Comparison of ENCODE assay signal across 10 mouse cellular contexts in the genomic region with DNA sequence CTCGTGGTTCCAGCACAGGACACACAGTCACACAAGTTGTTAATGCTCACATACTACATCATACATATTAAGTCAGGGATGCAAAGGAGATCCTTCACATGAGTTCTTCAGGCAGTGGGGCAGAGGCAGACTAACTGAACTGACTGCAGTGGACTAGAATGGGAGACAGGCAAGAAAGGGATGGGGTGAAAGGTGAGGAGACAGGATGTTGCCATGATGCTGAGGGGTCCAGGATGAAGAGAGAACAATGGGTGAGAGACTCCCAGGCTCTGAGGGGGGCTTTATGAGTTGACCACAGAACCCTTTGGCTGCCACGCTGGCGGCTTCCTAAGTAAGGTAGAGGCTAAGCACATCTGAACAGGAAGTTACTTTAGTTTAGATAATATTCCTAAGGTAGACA. TPM values are rescaled to one million over a fixed set of nuclear protein-coding genes. Genes with fewer than 3 reads are reported as not detected.
A peak's percentile ranks its signal among the peaks of the same experiment; 100 is the strongest.
DNase-seq lines count a peak whose midpoint lies in the region; ATAC-seq and TF ChIP-seq lines count a peak whose summit lies in the region.
"Had no signal": no experiment of that assay in that cellular context is flagged by ENCODE, and none has a peak within 500 bp of the region (broad histone marks: within the 10 kb centered on the region; RNA-seq: fewer than 3 reads in every experiment).

No protein-coding gene starts in this region.

- H3K4me2 ChIP-seq in midbrain, embryonic 16.5 days (ENCODE audit: low read length), result no peak overlapping the region; the same call in 1 of the 2 replicates
- H3K4me2 ChIP-seq in limb, embryonic 13.5 days (replicated peaks), result peak overlapping the region; percentile 85
- H3K4me2 ChIP-seq in stomach, postnatal 0 days (replicated peaks; ENCODE audit: low read depth), result no peak overlapping the region

- DNase-seq in heart, adult 11 months, result peak; percentile 90
- DNase-seq in heart, adult 9 months (ENCODE audit: low spot score in 2 of 2), result no peak
- DNase-seq in midbrain, embryonic 10.5 days (ENCODE audit: low spot score), result no peak
- peak; percentile 11 for DNase-seq in stomach, postnatal 0 days (ENCODE audit: low spot score)
- no peak for DNase-seq in kidney, postnatal 25 days
- no peak for DNase-seq in left cerebral cortex, adult 8-10 months (ENCODE audit: low spot score in 2 of 2)
- DNase-seq: cerebellum, adult 9-11 months had no signal

- peak overlapping the region; percentile 72; the same call in 1 of the 2 replicates for H3K4me3 ChIP-seq in midbrain, embryonic 10.5 days
- no peak overlapping the region; the same call in 1 of the 2 replicates for H3K4me3 ChIP-seq in midbrain, embryonic 16.5 days (ENCODE audit: low read depth, low read length)
- H3K4me3 ChIP-seq in limb, embryonic 13.5 days, result peak overlapping the region; percentile 74
- H3K4me3 ChIP-seq in stomach, postnatal 0 days (ENCODE audit: low read depth, low read length), result no peak overlapping the region

- peaks cover 36% of the 10 kb centered on the region for H3K4me1 ChIP-seq in midbrain, embryonic 10.5 days
- peaks cover 18% of the 10 kb centered on the region for H3K4me1 ChIP-seq in midbrain, embryonic 16.5 days (ENCODE audit: control insufficient read depth, insufficient read depth, low read length)
- H3K4me1 ChIP-seq in limb, embryonic 13.5 days, result peaks cover 26% of the 10 kb centered on the region
- H3K4me1 ChIP-seq in stomach, postnatal 0 days (replicated peaks; ENCODE audit: control insufficient read depth, insufficient read depth), result peaks cover 2% of the 10 kb centered on the region; the same call in 1 of the 2 replicates

- 86% methylated on average over 3 of the region's 3 CpGs for whole genome bisulfite sequencing in midbrain, embryonic 10.5 days
- 86% methylated on average over 3 of the region's 3 CpGs for WGBS in midbrain, embryonic 16.5 days
- WGBS in limb, embryonic 13.5 days, result 91% methylated on average over 3 of the region's 3 CpGs
- 87% methylated on average over 3 of the region's 3 CpGs for WGBS in stomach, postnatal 0 days

- H3K36me3 ChIP-seq in midbrain, embryonic 10.5 days, result peaks cover 2% of the 10 kb centered on the region; the same call in 1 of the 2 replicates
- no peaks in the 10 kb centered on the region for H3K36me3 ChIP-seq in midbrain, embryonic 16.5 days (ENCODE audit: control insufficient read depth, insufficient read depth, low read length)
- H3K36me3 ChIP-seq in limb, embryonic 13.5 days, result peaks cover 21% of the 10 kb centered on the region
- H3K36me3 ChIP-seq in stomach, postnatal 0 days (ENCODE audit: control insufficient read depth, insufficient read depth, low read length), result no peaks in the 10 kb centered on the region

- H3K9me3 ChIP-seq in midbrain, embryonic 10.5 days (replicated peaks), result no peaks in the 10 kb centered on the region
- no peaks in the 10 kb centered on the region for H3K9me3 ChIP-seq in midbrain, embryonic 16.5 days (replicated peaks; ENCODE audit: control insufficient read depth, low read length, poor library complexity, severe bottlenecking)
- no peaks in the 10 kb centered on the region for H3K9me3 ChIP-seq in limb, embryonic 13.5 days
- H3K9me3 ChIP-seq in stomach, postnatal 0 days (ENCODE audit: control insufficient read depth, low read length), result no peaks in the 10 kb centered on the region

- TF ChIP-seq CTCF in stomach, postnatal 0 days (IDR thresholded peaks at IDR 0.05; ENCODE audit: low read depth), result no peak

- H3K27me3 ChIP-seq in midbrain, embryonic 10.5 days (ENCODE audit: low read depth, poor library complexity, severe bottlenecking), result peaks cover 25% of the 10 kb centered on the region
- H3K27me3 ChIP-seq in midbrain, embryonic 16.5 days (ENCODE audit: control insufficient read depth, insufficient read depth, low read depth, low read length), result no peaks in the 10 kb centered on the region
- H3K27me3 ChIP-seq in limb, embryonic 13.5 days, result 0 out of 2 replicates have a peak, but pooled peaks cover 13% of the 10 kb centered on the region
- no peaks in the 10 kb centered on the region for H3K27me3 ChIP-seq in stomach, postnatal 0 days (ENCODE audit: control insufficient read depth, insufficient read depth, low read length)

- H3K27ac ChIP-seq in midbrain, embryonic 10.5 days (replicated peaks), result no peak overlapping the region
- no peak overlapping the region for H3K27ac ChIP-seq in midbrain, embryonic 16.5 days (ENCODE audit: low read length)
- no peak overlapping the region for H3K27ac ChIP-seq in limb, embryonic 13.5 days
- H3K27ac ChIP-seq in stomach, postnatal 0 days (replicated peaks), result no peak overlapping the region

- no peak overlapping the region for H3K9ac ChIP-seq in midbrain, embryonic 16.5 days (ENCODE audit: low read depth, low read length)
- peak overlapping the region; percentile 80; the same call in 1 of the 2 replicates for H3K9ac ChIP-seq in limb, embryonic 13.5 days
- H3K9ac ChIP-seq in stomach, postnatal 0 days (ENCODE audit: low read length), result no peak overlapping the region

- TF ChIP-seq EP300 in stomach, postnatal 0 days (optimal IDR thresholded peaks at IDR 0.05), result no peak

- no peak for ATAC-seq in midbrain, embryonic 16.5 days
- no peak for ATAC-seq in limb, embryonic 13.5 days (ENCODE audit: low FRiP score, low read depth)
- ATAC-seq in stomach, postnatal 0 days (ENCODE audit: low FRiP score, low TSS enrichment), result no peak

RNA-seq across cellular contexts. Expression of gene Rgs19, which starts 0.8 kb away (rescaled TPM):
- polyA plus RNA-seq in midbrain, embryonic 10.5 days (2016; fragmentation: Nextera tagmentation; extraction: Ambion mirVana), result 74.5 and 81.1 TPM in 2 replicates
- 60.8 and 65.1 TPM in 2 replicates for polyA plus RNA-seq in midbrain, embryonic 16.5 days (2015; fragmentation: Nextera tagmentation; extraction: Ambion mirVana)
- 79.0 and 82.0 TPM in 2 replicates for polyA plus RNA-seq in limb, embryonic 13.5 days (2015; fragmentation: Nextera tagmentation; extraction: Ambion mirVana)
- polyA plus RNA-seq in stomach, postnatal 0 days (2015; fragmentation: Nextera tagmentation; extraction: Ambion mirVana), result 20.0 and 24.6 TPM in 2 replicates
- 10 to 100 TPM; 21.9 to 35.9 (median 26.8) TPM for total RNA-seq in left cerebral cortex, adult 8-10 months (2022)

RNA-seq across cellular contexts. Expression of gene Lkaaear1, which starts 3.7 kb away (rescaled TPM):
- polyA plus RNA-seq in midbrain, embryonic 10.5 days (2016; fragmentation: Nextera tagmentation; extraction: Ambion mirVana), result not detected in 2 replicates
- polyA plus RNA-seq in midbrain, embryonic 16.5 days (2015; fragmentation: Nextera tagmentation; extraction: Ambion mirVana), result not detected in 2 replicates
- polyA plus RNA-seq in limb, embryonic 13.5 days (2015; fragmentation: Nextera tagmentation; extraction: Ambion mirVana), result not detected in 2 replicates
- not detected in 2 replicates for polyA plus RNA-seq in stomach, postnatal 0 days (2015; fragmentation: Nextera tagmentation; extraction: Ambion mirVana)
- not detected for total RNA-seq in left cerebral cortex, adult 8-10 months (2022)
- total RNA-seq: layer of hippocampus, postnatal 25 days had no signal

RNA-seq across cellular contexts. Expression of gene Tcea2, which starts 14.5 kb away (rescaled TPM):
- 14.5 and 18.0 TPM in 2 replicates for polyA plus RNA-seq in midbrain, embryonic 10.5 days (2016; fragmentation: Nextera tagmentation; extraction: Ambion mirVana)
- 58.2 and 59.2 TPM in 2 replicates for polyA plus RNA-seq in midbrain, embryonic 16.5 days (2015; fragmentation: Nextera tagmentation; extraction: Ambion mirVana)
- polyA plus RNA-seq in limb, embryonic 13.5 days (2015; fragmentation: Nextera tagmentation; extraction: Ambion mirVana), result 33.3 and 34.3 TPM in 2 replicates
- polyA plus RNA-seq in stomach, postnatal 0 days (2015; fragmentation: Nextera tagmentation; extraction: Ambion mirVana), result 12.7 and 13.4 TPM in 2 replicates
- 10 to 100 TPM; 64.2 to 70.0 (median 65.5) TPM for total RNA-seq in left cerebral cortex, adult 8-10 months (2022)

RNA-seq across cellular contexts. Expression of gene Oprl1, which starts 20.2 kb away (rescaled TPM):
- 6.4 and 14.5 TPM in 2 replicates for polyA plus RNA-seq in midbrain, embryonic 10.5 days (2016; fragmentation: Nextera tagmentation; extraction: Ambion mirVana)
- 103 and 111 TPM in 2 replicates for polyA plus RNA-seq in midbrain, embryonic 16.5 days (2015; fragmentation: Nextera tagmentation; extraction: Ambion mirVana)
- 1.2 and 1.4 TPM in 2 replicates for polyA plus RNA-seq in limb, embryonic 13.5 days (2015; fragmentation: Nextera tagmentation; extraction: Ambion mirVana)
- polyA plus RNA-seq in stomach, postnatal 0 days (2015; fragmentation: Nextera tagmentation; extraction: Ambion mirVana), result 0.52 and 0.80 TPM in 2 replicates
- 10 to 100 TPM; 47.1 to 59.7 (median 55.7) TPM for total RNA-seq in left cerebral cortex, adult 8-10 months (2022)

RNA-seq across cellular contexts. Expression of gene Sox18, which starts 23.1 kb away (rescaled TPM):
- polyA plus RNA-seq in midbrain, embryonic 10.5 days (2016; fragmentation: Nextera tagmentation; extraction: Ambion mirVana), result 17.6 and 18.8 TPM in 2 replicates
- polyA plus RNA-seq in midbrain, embryonic 16.5 days (2015; fragmentation: Nextera tagmentation; extraction: Ambion mirVana), result 14.6 and 15.7 TPM in 2 replicates
- 28.5 and 30.0 TPM in 2 replicates for polyA plus RNA-seq in limb, embryonic 13.5 days (2015; fragmentation: Nextera tagmentation; extraction: Ambion mirVana)
- polyA plus RNA-seq in stomach, postnatal 0 days (2015; fragmentation: Nextera tagmentation; extraction: Ambion mirVana), result 14.0 and 14.1 TPM in 2 replicates
- total RNA-seq in left cerebral cortex, adult 8-10 months (2022), result 10 to 100 TPM in 1 of 4 experiments, 1 to 10 TPM in 3; 5.8 to 11.8 (median 7.8) TPM

Comparison
In these comparisons a context has a peak if more than half of its experiments do, and no peak if none do; other contexts are left out.
1. DNase-seq: peak in heart, adult 11 months (single experiment) and stomach, postnatal 0 days (single experiment); none in heart, adult 9 months (0 of 2), midbrain, embryonic 10.5 days (single experiment), kidney, postnatal 25 days (0 of 2) and left cerebral cortex, adult 8-10 months (0 of 2).
2. H3K4me3 ChIP-seq: peak in midbrain, embryonic 10.5 days (single experiment) and limb, embryonic 13.5 days (single experiment); none in midbrain, embryonic 16.5 days (single experiment) and stomach, postnatal 0 days (single experiment).